Mouse (Mus musculus): ENCODE data around the gene Spint2. TPM values are rescaled to one million over a fixed set of nuclear protein-coding genes. Genes with fewer than 3 reads are reported as not detected.

Gene Spint2
- polyA plus RNA-seq, 2 experiments, result 14.6 to 22.3 TPM

DNA sequence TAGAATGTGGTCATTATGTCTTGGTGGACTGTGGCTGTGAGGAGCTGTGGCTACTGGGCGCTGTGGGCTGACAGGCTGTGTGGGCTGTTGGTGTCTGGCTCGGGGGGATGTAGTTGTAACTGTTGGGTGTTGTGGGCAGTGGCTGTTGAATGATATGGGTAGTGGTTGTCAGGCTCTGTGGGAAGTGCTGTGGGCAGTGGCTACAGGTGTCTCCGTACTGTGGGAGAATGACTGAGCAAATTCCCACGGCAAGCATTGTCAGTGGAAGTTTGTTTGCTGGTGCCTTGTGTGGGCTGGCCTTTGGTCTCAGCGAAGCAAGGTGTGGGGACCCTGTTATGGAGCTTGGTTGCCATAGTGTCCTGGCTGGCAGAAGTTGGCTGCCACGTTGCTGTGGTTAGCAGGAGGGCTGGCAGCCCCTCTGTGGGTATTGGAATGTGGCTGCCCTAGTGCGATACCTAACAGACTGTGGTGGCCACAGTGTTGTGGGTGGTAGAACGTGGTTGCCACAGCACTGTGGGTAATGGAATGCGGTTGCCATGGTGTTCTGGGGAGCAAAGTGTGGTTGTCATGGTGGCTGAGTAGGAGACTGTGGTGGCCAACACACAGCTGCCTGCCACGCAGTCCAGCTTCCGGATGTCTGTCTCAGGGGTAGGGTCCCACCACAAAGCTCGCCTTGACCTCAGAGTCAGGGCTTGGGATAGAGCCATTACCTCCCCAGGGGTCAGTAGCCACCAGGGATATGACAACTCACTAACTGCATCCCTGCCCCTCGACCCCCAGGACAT, 33.3 kb upstream of the Spint2 start:
- Histone ChIP-seq H3K4me2 (ENCODE audit: low read depth) (no peak overlapping the region), H3K27ac (no peak overlapping the region), H3K36me3 (replicated peaks; ENCODE audit: control insufficient read depth, insufficient read depth, low read depth) (no peaks in the 10 kb centered on the region), H3K9ac (replicated peaks) (no peak overlapping the region), H3K9me3 (ENCODE audit: control insufficient read depth, low read length) (no peaks in the 10 kb centered on the region), H3K4me1 (replicated peaks; ENCODE audit: control insufficient read depth in 2 of 2, insufficient read depth in 2 of 2, low read length in 1 of 2) (peaks cover 7 to 22% of the 10 kb centered on the region in 2 experiments), H3K27me3 (ENCODE audit: control insufficient read depth, insufficient read depth, low read length) (no peaks in the 10 kb centered on the region), H3K4me3 (ENCODE audit: insufficient read depth in 1 of 2, low read depth in 2 of 2, low read length in 2 of 2) (no peak overlapping the region)
- no peak for TF ChIP-seq CTCF (IDR thresholded peaks at IDR 0.05; ENCODE audit: low read depth)
- no peak for TF ChIP-seq EP300 (IDR thresholded peaks at IDR 0.05; ENCODE audit: low read depth)
- no peak for ATAC-seq (ENCODE audit: insufficient read depth)
- DNase-seq (ENCODE audit: low read depth in 3 of 3, low spot score in 3 of 3), result no peak
- 55% methylated on average over 13 of the region's 13 CpGs for WGBS (ENCODE audit: insufficient replicate concordance)

DNA sequence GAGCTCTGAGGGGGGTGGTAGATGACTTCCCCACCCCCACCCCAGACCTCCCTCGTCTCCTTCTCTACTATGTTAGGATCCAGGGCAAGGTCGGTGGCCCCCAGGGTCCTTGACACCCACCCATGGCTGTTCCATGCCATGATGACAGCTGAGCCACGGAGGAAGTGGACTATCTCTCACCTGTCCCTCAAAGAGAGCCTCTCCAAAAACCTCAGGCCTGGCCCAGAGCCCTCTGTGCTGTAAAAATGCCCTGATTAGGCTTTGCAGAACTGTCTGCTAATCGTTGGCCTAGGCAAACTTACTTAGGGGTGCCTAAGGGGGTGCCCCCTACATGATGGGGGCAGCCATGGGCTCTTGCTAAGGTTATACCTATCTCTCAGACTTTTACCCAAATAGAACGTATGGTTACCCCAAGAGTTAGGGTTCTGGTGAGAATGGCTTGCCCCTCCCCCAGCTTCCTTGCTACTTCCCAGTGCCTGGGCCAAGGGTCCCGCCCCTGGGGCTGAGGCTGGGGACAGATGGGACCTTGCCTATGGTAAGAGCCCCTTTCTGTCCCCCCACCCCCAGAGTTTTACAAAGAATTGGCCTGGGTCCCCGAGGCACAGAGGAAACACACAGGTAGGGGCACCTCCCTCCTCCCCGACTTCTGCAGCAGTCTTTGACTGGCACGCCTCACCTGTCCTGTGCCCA, 32.0 kb upstream of the Spint2 start:
- Histone ChIP-seq H3K4me3 (ENCODE audit: insufficient read depth in 1 of 2, low read depth in 2 of 2, low read length in 2 of 2) (no peak overlapping the region), H3K4me2 (ENCODE audit: low read depth) (no peak overlapping the region), H3K36me3 (replicated peaks; ENCODE audit: control insufficient read depth, insufficient read depth, low read depth) (no peaks in the 10 kb centered on the region), H3K9me3 (ENCODE audit: control insufficient read depth, low read length) (no peaks in the 10 kb centered on the region), H3K9ac (replicated peaks) (no peak overlapping the region), H3K27ac (no peak overlapping the region), H3K4me1 (replicated peaks; ENCODE audit: control insufficient read depth in 2 of 2, insufficient read depth in 2 of 2, low read length in 1 of 2) (peaks cover 10 to 21% of the 10 kb centered on the region in 2 experiments), H3K27me3 (ENCODE audit: control insufficient read depth, insufficient read depth, low read length) (peaks cover 11% of the 10 kb centered on the region)
- ATAC-seq (ENCODE audit: insufficient read depth), result no peak
- TF ChIP-seq CTCF (IDR thresholded peaks at IDR 0.05; ENCODE audit: low read depth) (no peak), EP300 (IDR thresholded peaks at IDR 0.05; ENCODE audit: low read depth) (no peak)
- DNase-seq (ENCODE audit: low read depth in 3 of 3, low spot score in 3 of 3), result no peak
- WGBS (ENCODE audit: insufficient replicate concordance), result 39% methylated on average over 9 of the region's 9 CpGs

GRCm38 (mm10) chr7:29313051-29313450, 31.3 kb upstream of the Spint2 start:
- Histone ChIP-seq H3K4me2 (ENCODE audit: low read depth) (no peak overlapping the region), H3K9me3 (ENCODE audit: control insufficient read depth, low read length) (no peaks in the 10 kb centered on the region), H3K4me1 (replicated peaks; ENCODE audit: control insufficient read depth in 2 of 2, insufficient read depth in 2 of 2, low read length in 1 of 2) (peaks cover 5 to 20% of the 10 kb centered on the region in 2 experiments), H3K27ac (no peak overlapping the region), H3K27me3 (ENCODE audit: control insufficient read depth, insufficient read depth, low read length) (peaks cover 17% of the 10 kb centered on the region), H3K36me3 (replicated peaks; ENCODE audit: control insufficient read depth, insufficient read depth, low read depth) (no peaks in the 10 kb centered on the region), H3K4me3 (ENCODE audit: insufficient read depth in 1 of 2, low read depth in 2 of 2, low read length in 2 of 2) (no peak overlapping the region), H3K9ac (replicated peaks) (no peak overlapping the region)
- no peak for ATAC-seq (ENCODE audit: insufficient read depth)
- WGBS (ENCODE audit: insufficient replicate concordance), result 30% methylated on average over 9 of the region's 9 CpGs
- DNase-seq (ENCODE audit: low read depth in 3 of 3, low spot score in 3 of 3), result no peak
- no peak for TF ChIP-seq EP300 (IDR thresholded peaks at IDR 0.05; ENCODE audit: low read depth)
- TF ChIP-seq CTCF (IDR thresholded peaks at IDR 0.05; ENCODE audit: low read depth), result no peak

DNA sequence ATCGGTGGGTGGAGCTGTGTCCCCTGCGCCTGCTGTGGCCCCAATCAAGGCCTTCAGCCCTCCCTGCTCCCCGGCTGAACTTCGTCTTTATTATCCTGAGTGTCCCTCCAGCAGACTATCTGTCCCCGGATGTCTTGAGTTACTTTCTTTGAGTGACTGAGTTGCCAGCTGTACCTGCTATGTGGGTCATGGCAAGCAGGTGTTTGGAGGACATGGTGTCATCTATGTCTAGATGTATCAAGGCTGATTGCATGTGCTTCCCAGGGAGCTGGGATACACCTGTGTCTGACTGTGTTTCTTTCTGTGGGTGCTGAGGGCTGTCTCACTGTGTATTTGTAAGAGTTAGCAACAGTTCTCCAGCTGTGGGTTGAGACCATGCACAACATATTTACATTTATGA, 28.0 kb upstream of the Spint2 start:
- Histone ChIP-seq H3K9me3 (ENCODE audit: control insufficient read depth, low read length) (no peaks in the 10 kb centered on the region), H3K27ac (no peak overlapping the region), H3K4me1 (replicated peaks; ENCODE audit: control insufficient read depth in 2 of 2, insufficient read depth in 2 of 2, low read length in 1 of 2) (peaks cover 10 to 20% of the 10 kb centered on the region in 2 experiments), H3K27me3 (ENCODE audit: control insufficient read depth, insufficient read depth, low read length) (peaks cover 34% of the 10 kb centered on the region), H3K9ac (replicated peaks) (peak overlapping the region; percentile 50), H3K36me3 (replicated peaks; ENCODE audit: control insufficient read depth, insufficient read depth, low read depth) (no peaks in the 10 kb centered on the region), H3K4me2 (ENCODE audit: low read depth) (peak overlapping the region; percentile 92), H3K4me3 (ENCODE audit: insufficient read depth in 1 of 2, low read depth in 2 of 2, low read length in 2 of 2) (peak overlapping the region; percentile 36 to 55)
- ATAC-seq (ENCODE audit: insufficient read depth) (no peak), DNase-seq (ENCODE audit: low read depth in 3 of 3, low spot score in 3 of 3) (no peak)
- TF ChIP-seq CTCF (IDR thresholded peaks at IDR 0.05; ENCODE audit: low read depth) (no peak), EP300 (IDR thresholded peaks at IDR 0.05; ENCODE audit: low read depth) (no peak)
- WGBS (ENCODE audit: insufficient replicate concordance), result 2% methylated on average over 5 of the region's 5 CpGs

- Histone ChIP-seq H3K9ac (replicated peaks) (peak overlapping the region; percentile 50), H3K4me1 (replicated peaks; ENCODE audit: control insufficient read depth in 2 of 2, insufficient read depth in 2 of 2, low read length in 1 of 2) (peaks cover 10 to 20% of the 10 kb centered on the region in 2 experiments), H3K4me3 (ENCODE audit: insufficient read depth in 1 of 2, low read depth in 2 of 2, low read length in 2 of 2) (peak overlapping the region; percentile 36 to 55), H3K36me3 (replicated peaks; ENCODE audit: control insufficient read depth, insufficient read depth, low read depth) (no peaks in the 10 kb centered on the region), H3K27me3 (ENCODE audit: control insufficient read depth, insufficient read depth, low read length) (peaks cover 38% of the 10 kb centered on the region), H3K9me3 (ENCODE audit: control insufficient read depth, low read length) (no peaks in the 10 kb centered on the region), H3K4me2 (ENCODE audit: low read depth) (peak overlapping the region; percentile 92), H3K27ac (no peak overlapping the region)
- ATAC-seq (ENCODE audit: insufficient read depth) (no peak), DNase-seq (ENCODE audit: low read depth in 3 of 3, low spot score in 3 of 3) (no peak)
- TF ChIP-seq EP300 (IDR thresholded peaks at IDR 0.05; ENCODE audit: low read depth), result no peak
- no peak for TF ChIP-seq CTCF (IDR thresholded peaks at IDR 0.05; ENCODE audit: low read depth)
- WGBS (ENCODE audit: insufficient replicate concordance), result under 1% methylated on average over 31 of the region's 36 CpGs
Observed at GRCm38 (mm10) chr7:29309221-29309721, 27.6 kb upstream of the Spint2 start.
